Mouse (Mus musculus): ENCODE measurements at regions not wholly inside any gene's neighbourhood (a gene's known extent, or its start where the extent isn't known, plus 50 kb on each side); places are given as distances from the start of the nearest gene placed in this dataset.

- Histone ChIP-seq H3K4me2 (replicated peaks) (no peak overlapping the region), H3K9me3 (ENCODE audit: control insufficient read depth, low read length) (no peaks in the 10 kb centered on the region), H3K9ac (no peak overlapping the region), H3K36me3 (replicated peaks; ENCODE audit: control insufficient read depth, insufficient read depth) (no peaks in the 10 kb centered on the region), H3K4me1 (replicated peaks; ENCODE audit: control insufficient read depth, insufficient read depth, low read length) (0 out of 2 replicates have a peak, but pooled peaks cover 7% of the 10 kb centered on the region), H3K27ac (no peak overlapping the region), H3K27me3 (ENCODE audit: control insufficient read depth, insufficient read depth, low read length) (no peaks in the 10 kb centered on the region), H3K4me3 (replicated peaks; ENCODE audit: low read length) (no peak overlapping the region)
- DNase-seq (ENCODE audit: low spot score) (no peak), ATAC-seq (ENCODE audit: low FRiP score) (peak; percentile 78)
- 23% methylated on average over 5 of the region's 5 CpGs for WGBS
Measured at GRCm38 (mm10) chr5:47261658-47262411, 721.1 kb upstream of the Slit2 start.

GRCm38 (mm10) chr5:47272642-47273041, 710.3 kb upstream of the Slit2 start:
- H3K4me2 ChIP-seq (replicated peaks) = no peak overlapping the region
- WGBS = 80% methylated on average over 3 of the region's 3 CpGs
- DNase-seq (ENCODE audit: low spot score) (no peak), ATAC-seq (ENCODE audit: low FRiP score) (no peak)
- no peaks in the 10 kb centered on the region for H3K9me3 ChIP-seq (ENCODE audit: control insufficient read depth, low read length)
- no peaks in the 10 kb centered on the region for H3K36me3 ChIP-seq (replicated peaks; ENCODE audit: control insufficient read depth, insufficient read depth)
- no peak overlapping the region for H3K27ac ChIP-seq
- no peaks in the 10 kb centered on the region for H3K27me3 ChIP-seq (ENCODE audit: control insufficient read depth, insufficient read depth, low read length)
- H3K9ac ChIP-seq = no peak overlapping the region
- no peak overlapping the region for H3K4me3 ChIP-seq (replicated peaks; ENCODE audit: low read length)
- H3K4me1 ChIP-seq (replicated peaks; ENCODE audit: control insufficient read depth, insufficient read depth, low read length) = no peaks in the 10 kb centered on the region

GRCm38 (mm10) chr5:47273389-47274255, 709.3 kb upstream of the Slit2 start:
- Histone ChIP-seq H3K27me3 (ENCODE audit: control insufficient read depth, insufficient read depth, low read length) (no peaks in the 10 kb centered on the region), H3K9me3 (ENCODE audit: control insufficient read depth, low read length) (no peaks in the 10 kb centered on the region), H3K4me1 (replicated peaks; ENCODE audit: control insufficient read depth, insufficient read depth, low read length) (no peaks in the 10 kb centered on the region), H3K36me3 (replicated peaks; ENCODE audit: control insufficient read depth, insufficient read depth) (no peaks in the 10 kb centered on the region), H3K4me2 (replicated peaks) (no peak overlapping the region), H3K4me3 (replicated peaks; ENCODE audit: low read length) (no peak overlapping the region), H3K27ac (no peak overlapping the region), H3K9ac (no peak overlapping the region)
- DNase-seq (ENCODE audit: low spot score) (no peak), ATAC-seq (ENCODE audit: low FRiP score) (no peak)
- WGBS = 67% methylated on average over 9 of the region's 9 CpGs

DNA sequence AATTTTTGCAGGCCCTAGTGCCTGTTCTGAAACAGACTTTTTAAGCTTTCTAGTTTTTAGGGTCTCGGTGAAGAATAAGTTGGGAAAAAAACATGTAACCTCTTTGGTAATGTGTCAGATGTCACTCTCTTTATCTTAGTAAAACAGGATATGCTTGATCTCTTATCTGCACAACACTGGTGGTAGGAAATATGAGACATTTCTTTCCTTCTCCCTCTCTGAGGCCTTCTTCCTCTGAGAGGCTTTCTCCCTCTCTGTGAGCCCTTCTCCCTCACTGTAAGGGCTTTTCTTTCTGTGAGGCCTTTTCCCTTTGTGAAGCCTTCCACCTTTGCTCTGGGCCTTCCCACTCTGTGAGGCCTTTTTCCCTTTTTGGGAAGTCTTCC, 708.7 kb upstream of the Slit2 start:
- no peaks in the 10 kb centered on the region for H3K4me1 ChIP-seq (replicated peaks; ENCODE audit: control insufficient read depth, insufficient read depth, low read length)
- ATAC-seq (ENCODE audit: low FRiP score) (no peak), DNase-seq (ENCODE audit: low spot score) (no peak)
- no peak overlapping the region for H3K9ac ChIP-seq
- H3K27me3 ChIP-seq (ENCODE audit: control insufficient read depth, insufficient read depth, low read length) = no peaks in the 10 kb centered on the region
- WGBS = 83% methylated on average over 1 of the region's 1 CpGs
- H3K4me3 ChIP-seq (replicated peaks; ENCODE audit: low read length) = no peak overlapping the region
- no peak overlapping the region for H3K27ac ChIP-seq
- no peaks in the 10 kb centered on the region for H3K9me3 ChIP-seq (ENCODE audit: control insufficient read depth, low read length)
- H3K36me3 ChIP-seq (replicated peaks; ENCODE audit: control insufficient read depth, insufficient read depth) = no peaks in the 10 kb centered on the region
- no peak overlapping the region for H3K4me2 ChIP-seq (replicated peaks)

DNA sequence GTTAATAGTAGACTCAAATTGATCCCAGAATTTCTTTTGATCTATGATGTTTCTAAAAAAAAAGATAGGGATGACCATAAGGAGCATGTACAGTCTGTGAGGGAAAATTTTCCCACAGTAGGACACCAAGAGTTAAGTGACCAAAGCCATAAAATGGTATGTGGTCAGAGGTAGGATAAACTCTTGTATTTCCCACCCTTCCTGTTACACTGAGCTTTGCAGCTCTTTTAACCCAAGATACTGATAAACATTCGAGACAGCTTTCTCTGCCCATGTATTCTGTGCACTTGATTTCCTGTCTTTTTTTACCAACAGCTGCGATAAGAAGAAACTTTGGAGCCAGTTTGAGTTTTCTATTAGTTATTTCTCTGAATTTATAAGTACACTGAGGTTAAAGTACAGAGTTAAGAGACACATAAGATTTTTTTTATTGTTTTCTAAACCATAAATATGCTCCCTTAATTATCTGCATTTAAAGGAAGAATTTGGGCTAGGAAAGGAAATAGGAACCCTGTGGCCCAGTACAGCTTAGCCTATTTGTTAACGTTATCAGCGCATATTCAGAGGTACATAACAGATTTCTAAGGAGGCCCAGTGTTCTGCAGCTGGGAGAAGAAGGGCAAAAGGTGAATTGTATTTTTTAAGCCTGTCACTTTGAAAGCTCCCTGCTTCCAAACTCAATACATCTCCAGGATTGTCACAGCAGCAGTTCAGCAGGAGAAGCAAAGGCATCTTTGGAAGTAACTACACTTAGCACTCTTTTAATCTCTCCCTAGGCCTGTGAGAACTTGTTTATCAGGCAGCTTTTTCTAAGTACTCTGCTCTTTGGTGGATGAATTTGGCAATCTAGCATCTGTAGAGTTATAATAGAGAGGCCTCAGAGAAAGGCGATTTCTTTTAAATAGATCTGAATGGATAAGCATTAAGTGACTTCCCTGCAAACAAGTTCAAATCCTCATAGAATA, 706.4 kb upstream of the Slit2 start:
- 46% methylated on average over 5 of the region's 5 CpGs for WGBS
- ATAC-seq (ENCODE audit: low FRiP score) (no peak), DNase-seq (ENCODE audit: low spot score) (no peak)
- H3K4me2 ChIP-seq (replicated peaks) = no peak overlapping the region
- H3K36me3 ChIP-seq (replicated peaks; ENCODE audit: control insufficient read depth, insufficient read depth) = no peaks in the 10 kb centered on the region
- no peaks in the 10 kb centered on the region for H3K4me1 ChIP-seq (replicated peaks; ENCODE audit: control insufficient read depth, insufficient read depth, low read length)
- H3K27ac ChIP-seq = no peak overlapping the region
- H3K27me3 ChIP-seq (ENCODE audit: control insufficient read depth, insufficient read depth, low read length) = no peaks in the 10 kb centered on the region
- H3K9ac ChIP-seq = no peak overlapping the region
- no peaks in the 10 kb centered on the region for H3K9me3 ChIP-seq (ENCODE audit: control insufficient read depth, low read length)
- H3K4me3 ChIP-seq (replicated peaks; ENCODE audit: low read length) = no peak overlapping the region

GRCm38 (mm10) chr5:47279630-47280029, 703.3 kb upstream of the Slit2 start:
- 89% methylated on average over 3 of the region's 3 CpGs for WGBS
- no peak overlapping the region for H3K4me3 ChIP-seq (replicated peaks; ENCODE audit: low read length)

GRCm38 (mm10) chr5:47299602-47300001, 683.3 kb upstream of the Slit2 start:
- WGBS = 89% methylated on average over 4 of the region's 4 CpGs
- Histone ChIP-seq H3K4me1 (replicated peaks; ENCODE audit: control insufficient read depth, insufficient read depth, low read length) (no peaks in the 10 kb centered on the region), H3K27me3 (ENCODE audit: control insufficient read depth, insufficient read depth, low read length) (no peaks in the 10 kb centered on the region), H3K4me2 (replicated peaks) (no peak overlapping the region), H3K36me3 (replicated peaks; ENCODE audit: control insufficient read depth, insufficient read depth) (no peaks in the 10 kb centered on the region), H3K4me3 (replicated peaks; ENCODE audit: low read length) (no peak overlapping the region), H3K9me3 (ENCODE audit: control insufficient read depth, low read length) (no peaks in the 10 kb centered on the region), H3K9ac (no peak overlapping the region), H3K27ac (no peak overlapping the region)
- ATAC-seq (ENCODE audit: low FRiP score) (no peak), DNase-seq (ENCODE audit: low spot score) (no peak)

More at GRCm38 (mm10) chr5:47279630-47280029, 703.3 kb upstream of the Slit2 start:
- no peak for ATAC-seq (ENCODE audit: low FRiP score)
- Histone ChIP-seq H3K27ac (no peak overlapping the region), H3K4me1 (replicated peaks; ENCODE audit: control insufficient read depth, insufficient read depth, low read length) (no peaks in the 10 kb centered on the region), H3K9ac (no peak overlapping the region), H3K4me2 (replicated peaks) (no peak overlapping the region), H3K27me3 (ENCODE audit: control insufficient read depth, insufficient read depth, low read length) (no peaks in the 10 kb centered on the region), H3K9me3 (ENCODE audit: control insufficient read depth, low read length) (no peaks in the 10 kb centered on the region), H3K36me3 (replicated peaks; ENCODE audit: control insufficient read depth, insufficient read depth) (no peaks in the 10 kb centered on the region)
- DNase-seq (ENCODE audit: low spot score) = no peak

DNA sequence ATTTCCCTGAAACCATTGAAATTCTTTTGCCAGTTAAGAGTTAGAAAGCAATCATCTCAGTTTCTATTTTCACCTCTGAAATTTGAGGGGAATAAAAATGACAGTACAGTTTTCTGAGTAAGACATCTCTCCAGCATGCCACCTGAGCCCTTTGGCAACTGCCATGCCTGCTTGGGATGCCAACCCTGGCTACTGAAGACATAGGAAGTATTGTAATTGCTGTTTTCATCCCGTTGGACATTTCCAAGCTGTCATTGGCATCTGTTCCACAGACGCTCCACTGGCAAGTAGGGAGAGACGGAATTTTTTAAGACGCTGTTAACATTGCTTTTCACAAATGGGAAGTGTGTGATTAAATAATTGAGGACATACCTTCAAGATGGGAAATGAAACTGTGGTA, 665.4 kb upstream of the Slit2 start:
- H3K4me2 ChIP-seq (replicated peaks) = no peak overlapping the region
- 76% methylated on average over 4 of the region's 4 CpGs for WGBS
- no peaks in the 10 kb centered on the region for H3K27me3 ChIP-seq (ENCODE audit: control insufficient read depth, insufficient read depth, low read length)
- H3K9me3 ChIP-seq (ENCODE audit: control insufficient read depth, low read length) = no peaks in the 10 kb centered on the region
- H3K4me3 ChIP-seq (replicated peaks; ENCODE audit: low read length) = no peak overlapping the region
- H3K27ac ChIP-seq = no peak overlapping the region
- ATAC-seq (ENCODE audit: low FRiP score) (no peak; the same call in 1 of the 2 replicates), DNase-seq (ENCODE audit: low spot score) (peak; percentile 43)
- H3K36me3 ChIP-seq (replicated peaks; ENCODE audit: control insufficient read depth, insufficient read depth) = no peaks in the 10 kb centered on the region
- no peak overlapping the region for H3K9ac ChIP-seq
- H3K4me1 ChIP-seq (replicated peaks; ENCODE audit: control insufficient read depth, insufficient read depth, low read length) = no peaks in the 10 kb centered on the region

- Histone ChIP-seq H3K36me3 (replicated peaks; ENCODE audit: control insufficient read depth, insufficient read depth) (no peaks in the 10 kb centered on the region), H3K9me3 (ENCODE audit: control insufficient read depth, low read length) (no peaks in the 10 kb centered on the region), H3K4me1 (replicated peaks; ENCODE audit: control insufficient read depth, insufficient read depth, low read length) (no peaks in the 10 kb centered on the region), H3K4me2 (replicated peaks) (no peak overlapping the region), H3K27me3 (ENCODE audit: control insufficient read depth, insufficient read depth, low read length) (no peaks in the 10 kb centered on the region), H3K4me3 (replicated peaks; ENCODE audit: low read length) (no peak overlapping the region), H3K27ac (no peak overlapping the region), H3K9ac (no peak overlapping the region)
- 68% methylated on average over 1 of the region's 1 CpGs for WGBS
- DNase-seq (ENCODE audit: low spot score) (no peak), ATAC-seq (ENCODE audit: low FRiP score) (no peak)
Measured at GRCm38 (mm10) chr5:47318147-47318546, 664.8 kb upstream of the Slit2 start.

Measured in hindbrain, embryonic 14.5 days (tissue).